Mouse (Mus musculus): ENCODE data around the gene Dpy19l1. TPM values are rescaled to one million over a fixed set of nuclear protein-coding genes. Genes with fewer than 3 reads are reported as not detected.
A peak's percentile ranks its signal among the peaks of the same experiment; 100 is the strongest.

Dpy19l1 gene
- total and polyA plus RNA-seq, 2 experiments from 2014 or later, result 20.1 to 71.5 TPM

DNA sequence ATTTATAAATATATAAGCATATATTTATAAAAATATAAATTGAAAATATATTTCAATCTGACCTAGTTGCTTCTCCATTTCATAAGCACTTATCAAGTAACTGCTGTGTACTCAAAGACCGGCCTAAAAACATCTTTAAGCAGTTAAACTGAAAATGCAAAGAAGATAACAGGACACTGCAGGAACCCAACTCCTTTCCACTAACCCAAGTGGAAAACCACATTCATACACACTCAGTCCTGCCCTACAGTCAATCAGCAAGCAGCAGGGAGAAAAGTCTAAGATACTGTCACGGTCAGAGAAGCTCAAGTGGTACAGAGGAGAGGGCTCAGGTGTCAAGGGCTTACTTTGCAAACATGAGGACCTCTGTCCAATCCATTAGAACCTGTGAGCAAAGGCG lies 30.4 kb downstream of the Dpy19l1 start:
- Histone ChIP-seq H3K9me3 (ENCODE audit: low read length) (no peaks in the 10 kb centered on the region), H3K4me2 (ENCODE audit: low read depth) (no peak overlapping the region), H3K27me3 (ENCODE audit: insufficient read depth, low read length) (no peaks in the 10 kb centered on the region), H3K4me1 (ENCODE audit: insufficient read depth) (no peaks in the 10 kb centered on the region), H3K9ac (no peak overlapping the region), H3K36me3 (ENCODE audit: insufficient read depth) (no peaks in the 10 kb centered on the region), H3K27ac (ENCODE audit: low read depth, low read length) (no peak overlapping the region), H3K4me3 (ENCODE audit: low read depth, low read length) (no peak overlapping the region)
- 86% methylated on average over 3 of the region's 3 CpGs for WGBS
- ATAC-seq (no peak), DNase-seq (no peak)
- TF ChIP-seq CTCF (IDR thresholded peaks at IDR 0.05; ENCODE audit: low read depth), result no peak

DNA sequence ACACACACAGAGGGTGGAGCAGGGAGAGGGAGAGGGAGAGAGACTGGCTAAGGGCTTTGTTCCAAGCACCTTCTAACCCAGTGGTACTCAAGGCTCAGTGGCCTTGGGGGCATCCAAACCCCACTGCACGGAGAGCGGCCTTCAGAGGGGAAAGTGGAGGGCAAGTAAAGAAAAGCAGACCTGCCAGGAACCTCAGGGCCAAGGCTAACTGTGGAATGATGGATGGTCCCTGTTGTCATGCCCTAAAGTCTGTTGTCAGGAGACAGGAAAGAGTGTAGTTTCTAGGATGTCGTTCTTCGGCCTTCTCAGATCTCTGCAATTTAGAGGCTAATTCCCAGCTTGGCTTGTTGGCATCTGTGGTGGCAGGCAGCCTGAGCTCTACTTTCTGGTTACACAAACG lies 32.8 kb downstream of the Dpy19l1 start:
- Histone ChIP-seq H3K9ac (no peak overlapping the region), H3K4me2 (ENCODE audit: low read depth) (no peak overlapping the region), H3K4me1 (ENCODE audit: insufficient read depth) (no peaks in the 10 kb centered on the region), H3K36me3 (ENCODE audit: insufficient read depth) (no peaks in the 10 kb centered on the region), H3K27ac (ENCODE audit: low read depth, low read length) (no peak overlapping the region), H3K9me3 (ENCODE audit: low read length) (no peaks in the 10 kb centered on the region), H3K27me3 (ENCODE audit: insufficient read depth, low read length) (no peaks in the 10 kb centered on the region), H3K4me3 (ENCODE audit: low read depth, low read length) (no peak overlapping the region)
- ATAC-seq, result no peak
- no peak for TF ChIP-seq CTCF (IDR thresholded peaks at IDR 0.05; ENCODE audit: low read depth)
- WGBS, result 77% methylated on average over 5 of the region's 5 CpGs
- no peak for DNase-seq

DNA sequence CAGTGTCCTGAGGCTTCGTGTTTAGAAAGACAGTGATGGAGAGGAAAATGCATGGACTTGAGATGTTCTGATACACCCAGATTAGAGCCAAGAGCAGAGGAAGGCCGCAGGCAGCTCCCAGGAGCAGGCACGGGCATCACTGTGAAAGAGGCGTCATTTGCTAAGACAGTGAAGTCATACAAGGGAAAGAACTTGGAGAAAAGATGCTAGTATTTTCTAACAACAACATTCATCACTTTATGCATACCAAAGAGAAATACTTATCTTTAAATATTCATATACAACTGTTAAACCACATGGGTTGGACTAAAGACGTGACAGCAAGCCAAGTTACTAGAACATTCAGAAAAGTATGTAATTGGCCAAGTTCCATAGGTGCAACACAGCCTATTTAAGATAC lies 35.8 kb downstream of the Dpy19l1 start:
- Histone ChIP-seq H3K36me3 (ENCODE audit: insufficient read depth) (no peaks in the 10 kb centered on the region), H3K9me3 (ENCODE audit: low read length) (no peaks in the 10 kb centered on the region), H3K4me3 (ENCODE audit: low read depth, low read length) (no peak overlapping the region), H3K4me1 (ENCODE audit: insufficient read depth) (no peaks in the 10 kb centered on the region), H3K9ac (no peak overlapping the region), H3K27me3 (ENCODE audit: insufficient read depth, low read length) (no peaks in the 10 kb centered on the region), H3K4me2 (ENCODE audit: low read depth) (no peak overlapping the region), H3K27ac (ENCODE audit: low read depth, low read length) (no peak overlapping the region)
- WGBS, result 63% methylated on average over 5 of the region's 5 CpGs
- ATAC-seq (peak; percentile 58), DNase-seq (peak; percentile 48)
- TF ChIP-seq CTCF (IDR thresholded peaks at IDR 0.05; ENCODE audit: low read depth), result no peak

DNA sequence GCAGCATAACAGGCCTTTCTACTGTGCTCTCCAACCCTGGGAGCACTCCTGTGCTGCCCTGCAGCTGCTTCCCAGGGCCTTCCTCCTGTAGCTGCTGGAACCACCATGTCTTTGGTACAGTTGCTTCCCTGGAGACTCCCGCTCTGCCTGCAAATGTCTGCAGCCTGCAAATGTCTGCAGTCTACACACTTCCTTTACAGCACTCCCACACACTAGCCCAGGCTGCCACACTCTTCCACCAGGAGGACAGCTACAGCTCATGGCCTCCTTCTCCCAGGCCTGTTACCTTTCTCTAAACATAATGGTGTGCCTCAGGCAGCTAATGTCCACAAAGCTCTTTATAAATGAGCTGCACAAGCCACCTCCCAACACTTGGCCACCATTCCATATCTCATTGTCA lies 36.3 kb downstream of the Dpy19l1 start:
- WGBS, result 92% methylated on average over 1 of the region's 1 CpGs
- ATAC-seq, result no peak

DNA sequence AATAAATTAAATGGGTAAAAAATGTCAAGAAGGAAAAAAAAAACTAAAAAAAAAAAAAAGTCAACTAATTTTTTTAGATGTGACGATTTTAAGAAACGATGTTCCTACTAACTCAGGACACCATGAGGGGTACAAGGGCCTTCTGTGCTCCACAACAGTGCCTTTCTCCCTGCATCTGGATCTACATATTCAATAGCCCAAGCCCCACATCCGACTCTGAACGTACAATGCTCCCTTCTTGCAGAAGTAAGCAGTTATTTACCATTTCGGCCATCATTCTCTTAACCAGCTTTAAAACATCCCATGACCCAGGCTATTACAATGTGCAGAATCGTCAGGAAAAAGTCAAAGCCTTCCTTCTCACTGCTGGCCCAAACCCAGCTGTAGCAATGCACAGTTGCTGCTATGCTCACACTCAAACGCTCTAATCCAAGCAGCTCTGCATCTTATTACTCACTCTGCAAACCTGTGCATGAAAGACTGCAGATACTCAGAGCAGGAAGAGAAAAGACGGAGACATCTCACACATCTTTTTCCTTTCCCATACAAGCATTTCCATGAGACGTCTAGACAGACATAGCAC lies 41.5 kb downstream of the Dpy19l1 start:
- no peaks in the 10 kb centered on the region for H3K4me1 ChIP-seq (ENCODE audit: insufficient read depth)
- TF ChIP-seq CTCF (IDR thresholded peaks at IDR 0.05; ENCODE audit: low read depth), result no peak
- no peak overlapping the region for H3K4me3 ChIP-seq (ENCODE audit: low read depth, low read length)
- ATAC-seq (peak; percentile 67), DNase-seq (no peak)
- H3K9ac ChIP-seq, result no peak overlapping the region
- H3K27ac ChIP-seq (ENCODE audit: low read depth, low read length), result no peak overlapping the region
- H3K36me3 ChIP-seq (ENCODE audit: insufficient read depth), result no peaks in the 10 kb centered on the region
- WGBS, result 58% methylated on average over 9 of the region's 9 CpGs
- no peaks in the 10 kb centered on the region for H3K27me3 ChIP-seq (ENCODE audit: insufficient read depth, low read length)
- no peak overlapping the region for H3K4me2 ChIP-seq (ENCODE audit: low read depth)
- no peaks in the 10 kb centered on the region for H3K9me3 ChIP-seq (ENCODE audit: low read length)

More for the DNA sequence above, 36.3 kb downstream of the Dpy19l1 start:
- DNase-seq, result no peak
- H3K4me1 ChIP-seq (ENCODE audit: insufficient read depth), result no peaks in the 10 kb centered on the region
- H3K27me3 ChIP-seq (ENCODE audit: insufficient read depth, low read length), result no peaks in the 10 kb centered on the region
- H3K9ac ChIP-seq, result no peak overlapping the region
- H3K4me3 ChIP-seq (ENCODE audit: low read depth, low read length), result no peak overlapping the region
- H3K27ac ChIP-seq (ENCODE audit: low read depth, low read length), result no peak overlapping the region
- no peaks in the 10 kb centered on the region for H3K36me3 ChIP-seq (ENCODE audit: insufficient read depth)
- H3K4me2 ChIP-seq (ENCODE audit: low read depth), result no peak overlapping the region
- no peak for TF ChIP-seq CTCF (IDR thresholded peaks at IDR 0.05; ENCODE audit: low read depth)
- H3K9me3 ChIP-seq (ENCODE audit: low read length), result no peaks in the 10 kb centered on the region

DNA sequence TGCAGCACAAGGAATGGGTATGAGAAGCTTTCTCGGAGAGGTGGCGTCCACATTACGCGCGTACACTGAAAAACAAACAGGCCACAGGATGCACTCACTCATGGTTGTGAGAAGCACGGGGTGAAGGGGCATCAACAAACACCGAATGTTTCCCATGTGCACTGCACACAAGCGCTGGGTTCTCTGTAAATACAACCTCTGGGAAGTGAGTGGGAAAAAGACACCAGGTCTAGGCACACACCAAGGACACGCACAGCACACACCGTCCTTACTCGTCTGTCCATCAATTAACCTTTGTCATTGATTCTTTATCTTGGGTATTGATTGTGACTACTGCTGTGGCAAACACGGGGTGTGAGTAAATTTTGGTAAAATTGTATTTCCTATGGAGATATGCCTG lies 49.1 kb downstream of the Dpy19l1 start:
- Histone ChIP-seq H3K4me2 (ENCODE audit: low read depth) (no peak overlapping the region), H3K27me3 (ENCODE audit: insufficient read depth, low read length) (no peaks in the 10 kb centered on the region), H3K9me3 (ENCODE audit: low read length) (no peaks in the 10 kb centered on the region), H3K36me3 (ENCODE audit: insufficient read depth) (no peaks in the 10 kb centered on the region), H3K4me1 (ENCODE audit: insufficient read depth) (no peaks in the 10 kb centered on the region), H3K4me3 (ENCODE audit: low read depth, low read length) (no peak overlapping the region), H3K27ac (ENCODE audit: low read depth, low read length) (no peak overlapping the region), H3K9ac (no peak overlapping the region)
- 95% methylated on average over 12 of the region's 12 CpGs for WGBS
- ATAC-seq, result no peak
- no peak for TF ChIP-seq CTCF (IDR thresholded peaks at IDR 0.05; ENCODE audit: low read depth)
- DNase-seq, result no peak

DNA sequence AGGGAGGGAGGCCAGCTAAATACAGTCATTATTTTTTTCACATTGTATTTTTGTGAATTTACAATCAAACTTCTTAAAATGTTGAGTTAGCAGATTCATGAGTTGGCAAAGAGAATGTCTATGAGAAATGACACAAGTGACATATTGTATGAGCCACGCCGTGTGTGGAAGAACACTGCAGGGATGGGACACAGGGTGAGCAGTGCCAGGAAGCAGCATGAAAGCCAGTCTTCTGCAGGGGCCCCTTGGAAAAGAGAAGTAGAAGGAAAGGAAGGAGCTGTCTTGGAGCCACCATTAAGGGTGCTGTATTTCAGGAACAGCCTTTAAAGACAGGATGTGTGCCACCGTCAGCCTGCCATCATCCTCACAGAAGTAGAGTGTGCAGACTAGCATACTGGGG lies 52.0 kb downstream of the Dpy19l1 start:
- 54% methylated on average over 3 of the region's 3 CpGs for WGBS

More for the DNA sequence above, 52.0 kb downstream of the Dpy19l1 start:
- no peak for DNase-seq
- TF ChIP-seq CTCF (IDR thresholded peaks at IDR 0.05; ENCODE audit: low read depth), result no peak
- Histone ChIP-seq H3K36me3 (ENCODE audit: insufficient read depth) (0 out of 2 replicates have a peak, but pooled peaks cover 4% of the 10 kb centered on the region), H3K9ac (no peak overlapping the region), H3K27ac (ENCODE audit: low read depth, low read length) (no peak overlapping the region), H3K4me1 (ENCODE audit: insufficient read depth) (no peaks in the 10 kb centered on the region), H3K4me3 (ENCODE audit: low read depth, low read length) (no peak overlapping the region), H3K9me3 (ENCODE audit: low read length) (no peaks in the 10 kb centered on the region), H3K4me2 (ENCODE audit: low read depth) (no peak overlapping the region), H3K27me3 (ENCODE audit: insufficient read depth, low read length) (no peaks in the 10 kb centered on the region)
- ATAC-seq, result peak; percentile 29; the same call in 1 of the 2 replicates

Data from forebrain, postnatal 0 days (tissue).